Mouse (Mus musculus): ENCODE results near the gene Fyn. TPM values are rescaled to one million over a fixed set of nuclear protein-coding genes. Genes with fewer than 3 reads are reported as not detected.

Fyn gene
- total RNA-seq, 2 experiments from 2014 or later: 5.1 to 7.7 TPM

- no peak for ATAC-seq (replicated peaks; ENCODE audit: poor library complexity)
These were observed 98.7 kb downstream of the Fyn start for GRCm38 (mm10) chr10:39467317-39467716.

GRCm38 (mm10) chr10:39467821-39468220 lies 99.2 kb downstream of the Fyn start:
- no peak for ATAC-seq (replicated peaks; ENCODE audit: poor library complexity)

- ATAC-seq (replicated peaks; ENCODE audit: poor library complexity): no peak
These were observed 99.9 kb downstream of the Fyn start for GRCm38 (mm10) chr10:39468576-39468975.

GRCm38 (mm10) chr10:39469341-39469740 lies 100.7 kb downstream of the Fyn start:
- ATAC-seq (replicated peaks; ENCODE audit: poor library complexity): peak; percentile 37

GRCm38 (mm10) chr10:39470321-39470720 lies 101.7 kb downstream of the Fyn start:
- ATAC-seq (replicated peaks; ENCODE audit: poor library complexity): peak; percentile 27; the same call in 1 of the 2 replicates

- no peak for ATAC-seq (replicated peaks; ENCODE audit: poor library complexity)
These were observed 102.5 kb downstream of the Fyn start for GRCm38 (mm10) chr10:39471040-39471713.

GRCm38 (mm10) chr10:39471714-39472531 lies 103.3 kb downstream of the Fyn start:
- ATAC-seq (replicated peaks; ENCODE audit: poor library complexity): peak; percentile 26; the same call in 1 of the 2 replicates

- no peak for ATAC-seq (replicated peaks; ENCODE audit: poor library complexity)
These were observed 104.3 kb downstream of the Fyn start for GRCm38 (mm10) chr10:39472923-39473322.

- ATAC-seq (replicated peaks; ENCODE audit: poor library complexity): no peak
These were observed 110.7 kb downstream of the Fyn start for GRCm38 (mm10) chr10:39479361-39479760.

GRCm38 (mm10) chr10:39484382-39484826 lies 115.7 kb downstream of the Fyn start:
- peak; percentile 40; the same call in 1 of the 2 replicates for ATAC-seq (replicated peaks; ENCODE audit: poor library complexity)

- no peak for ATAC-seq (replicated peaks; ENCODE audit: poor library complexity)
These were observed 116.2 kb downstream of the Fyn start for GRCm38 (mm10) chr10:39484892-39485291.

GRCm38 (mm10) chr10:39485939-39486338 lies 117.3 kb downstream of the Fyn start:
- ATAC-seq (replicated peaks; ENCODE audit: poor library complexity): no peak

GRCm38 (mm10) chr10:39486501-39487450 lies 118.1 kb downstream of the Fyn start:
- no peak for ATAC-seq (replicated peaks; ENCODE audit: poor library complexity)

- ATAC-seq (replicated peaks; ENCODE audit: poor library complexity): no peak
These were observed 119.2 kb downstream of the Fyn start for GRCm38 (mm10) chr10:39487740-39488415.

- no peak for ATAC-seq (replicated peaks; ENCODE audit: poor library complexity)
These were observed 119.9 kb downstream of the Fyn start for GRCm38 (mm10) chr10:39488542-39488941.

GRCm38 (mm10) chr10:39488956-39489355 lies 120.3 kb downstream of the Fyn start:
- no peak for ATAC-seq (replicated peaks; ENCODE audit: poor library complexity)

- peak; percentile 47; the same call in 1 of the 2 replicates for ATAC-seq (replicated peaks; ENCODE audit: poor library complexity)
These were observed 121.9 kb downstream of the Fyn start for GRCm38 (mm10) chr10:39490349-39491121.

GRCm38 (mm10) chr10:39492146-39492545 lies 123.5 kb downstream of the Fyn start:
- no peak for ATAC-seq (replicated peaks; ENCODE audit: poor library complexity)

GRCm38 (mm10) chr10:39493007-39493406 lies 124.4 kb downstream of the Fyn start:
- peak; percentile 30; the same call in 1 of the 2 replicates for ATAC-seq (replicated peaks; ENCODE audit: poor library complexity)
